Mouse (Mus musculus) ES-CJ7 (cell line): Measurements from ENCODE around the gene Cct3.
A peak's percentile ranks its signal among the peaks of the same experiment; 100 is the strongest.
"Not testable (repeated sequence)": the region's sequence is repeated elsewhere in the genome, so short reads cannot be mapped to it uniquely, and the experiment has no call there.

Experiments used
- DNase-seq: peaks from one replicate; pipeline ENCODE4 v3.0.0; 2011; ENCODE audit warnings: low read depth, low spot score

Cct3 gene

GRCm38 (mm10) chr3:88291970-88292369, 4.9 kb upstream of the Cct3 start:
- peak; percentile 72 for DNase-seq

- DNase-seq, result not testable (repeated sequence)
These were observed 1.6 kb upstream of the Cct3 start for GRCm38 (mm10) chr3:88295272-88295671.

GRCm38 (mm10) chr3:88296110-88296560, 781 bp upstream of the Cct3 start:
- no peak for DNase-seq

GRCm38 (mm10) chr3:88297321-88297851, 470 bp downstream of the Cct3 start:
- peak; percentile 44 for DNase-seq

- DNase-seq, result no peak
These were observed 2.3 kb downstream of the Cct3 start for GRCm38 (mm10) chr3:88299172-88299571.

- DNase-seq, result peak; percentile 77
These were observed 28.1 kb downstream of the Cct3 start, which contains the start of gene Glmp for GRCm38 (mm10) chr3:88324951-88325405. Gene Glmp (plus strand): TSS chr3:88325023.

GRCm38 (mm10) chr3:88328956-88329355, 32.0 kb downstream of the Cct3 start:
- no peak for DNase-seq

GRCm38 (mm10) chr3:88331282-88331681, 34.4 kb downstream of the Cct3 start:
- peak; percentile 76 for DNase-seq

GRCm38 (mm10) chr3:88334029-88334658, 37.2 kb downstream of the Cct3 start:
- peak; percentile 74 for DNase-seq

- no peak for DNase-seq
These were observed 38.1 kb downstream of the Cct3 start for GRCm38 (mm10) chr3:88334902-88335435.

GRCm38 (mm10) chr3:88335436-88336053, 38.6 kb downstream of the Cct3 start:
- peak; percentile 40 for DNase-seq

- DNase-seq, result peak; percentile 97
These were observed 39.4 kb downstream of the Cct3 start, which contains the start of the genes Tmem79 and Smg5 for GRCm38 (mm10) chr3:88336058-88337013. Gene Tmem79 (minus strand): TSS chr3:88336148. Gene Smg5 (plus strand): TSS chr3:88336260.

- DNase-seq, result peak; percentile 55
These were observed 40.6 kb downstream of the Cct3 start for GRCm38 (mm10) chr3:88337367-88338020.

GRCm38 (mm10) chr3:88338316-88338715, 41.4 kb downstream of the Cct3 start:
- DNase-seq, result no peak

- no peak for DNase-seq
These were observed 42.1 kb downstream of the Cct3 start for GRCm38 (mm10) chr3:88339006-88339405.

- DNase-seq, result no peak
These were observed 53.8 kb downstream of the Cct3 start for GRCm38 (mm10) chr3:88350732-88351131.

GRCm38 (mm10) chr3:88352907-88353306, 56.0 kb downstream of the Cct3 start:
- DNase-seq, result no peak

GRCm38 (mm10) chr3:88354396-88355165, 57.7 kb downstream of the Cct3 start:
- no peak for DNase-seq

GRCm38 (mm10) chr3:88359584-88359983, 62.7 kb downstream of the Cct3 start:
- no peak for DNase-seq

- no peak for DNase-seq
These were observed 63.1 kb downstream of the Cct3 start for GRCm38 (mm10) chr3:88359989-88360388.
